Mouse (Mus musculus) thymus, adult 2 months (tissue): Measurements from ENCODE around the gene Smad5. TPM values are rescaled to one million over a fixed set of nuclear protein-coding genes. Genes with fewer than 3 reads are reported as not detected.

Experiments
- DNase-seq: peaks from one replicate; pipeline ENCODE4 v3.0.0; 2021
- H3K27ac ChIP-seq: fragments of 200-500 bp; 2 replicates; pipeline ENCODE4 v1.5.1; 2012; ENCODE audit warnings: low read length, control low read depth; ENCODE audit not compliant: control insufficient read depth, insufficient read depth
- H3K27me3 ChIP-seq: fragments of 200-500 bp; 2 replicates; pipeline ENCODE4 v1.6.1; 2012; ENCODE audit warnings: mild to moderate bottlenecking, low read length, moderate library complexity, mixed read lengths; ENCODE audit not compliant: control insufficient read depth, insufficient read depth
- H3K36me3 ChIP-seq: fragments of 200-500 bp; 2 replicates; pipeline ENCODE4 v1.6.1; 2012; ENCODE audit warnings: mild to moderate bottlenecking, low read length, moderate library complexity; ENCODE audit not compliant: control insufficient read depth, insufficient read depth
- H3K4me1 ChIP-seq: fragments of 200-500 bp; replicated peaks from 2 replicates; pipeline ENCODE4 v1.6.1; 2012; ENCODE audit warnings: low read length; ENCODE audit not compliant: control insufficient read depth, insufficient read depth
- H3K4me3 ChIP-seq: fragments of 200-500 bp; 2 replicates; pipeline ENCODE4 v1.5.1; 2012; ENCODE audit warnings: mild to moderate bottlenecking, low read length, control low read depth, moderate library complexity; ENCODE audit not compliant: control insufficient read depth, insufficient read depth
- CTCF ChIP-seq: fragments of 200-500 bp; IDR thresholded peaks from 2 replicates; pipeline ENCODE4 v1.5.1; 2012; ENCODE audit warnings: mild to moderate bottlenecking, control low read depth, low read length, moderate library complexity, borderline replicate concordance; ENCODE audit not compliant: control insufficient read depth, poor library complexity, insufficient read depth; ENCODE audit errors: extremely low read depth
- POLR2A ChIP-seq: fragments of 200-500 bp; IDR thresholded peaks from 2 replicates; pipeline ENCODE4 v1.6.1; 2012; ENCODE audit warnings: mild to moderate bottlenecking, low read length, control low read depth, moderate library complexity; ENCODE audit not compliant: control insufficient read depth, poor library complexity, insufficient read depth; ENCODE audit errors: extremely low read depth
- WGBS: fragments of 180-500 bp; shearing (Covaris S2); methylation state at CpG from one replicate; pipeline ENCODE4 v1.1.7; 2018; 5-methylcytosine and 5-hydroxymethylcytosine counted together
- polyA plus RNA-seq: library from polyadenylated mRNA; depleted of rRNA; stranded (reverse); fragments of >200 nt; gene quantifications from 2 replicates; pipeline ENCODE4 v1.2.3, GENCODE M21; 2012; rRNA removed

The Smad5 gene
- polyA plus RNA-seq, 1 experiment: 45.6 TPM

DNA sequence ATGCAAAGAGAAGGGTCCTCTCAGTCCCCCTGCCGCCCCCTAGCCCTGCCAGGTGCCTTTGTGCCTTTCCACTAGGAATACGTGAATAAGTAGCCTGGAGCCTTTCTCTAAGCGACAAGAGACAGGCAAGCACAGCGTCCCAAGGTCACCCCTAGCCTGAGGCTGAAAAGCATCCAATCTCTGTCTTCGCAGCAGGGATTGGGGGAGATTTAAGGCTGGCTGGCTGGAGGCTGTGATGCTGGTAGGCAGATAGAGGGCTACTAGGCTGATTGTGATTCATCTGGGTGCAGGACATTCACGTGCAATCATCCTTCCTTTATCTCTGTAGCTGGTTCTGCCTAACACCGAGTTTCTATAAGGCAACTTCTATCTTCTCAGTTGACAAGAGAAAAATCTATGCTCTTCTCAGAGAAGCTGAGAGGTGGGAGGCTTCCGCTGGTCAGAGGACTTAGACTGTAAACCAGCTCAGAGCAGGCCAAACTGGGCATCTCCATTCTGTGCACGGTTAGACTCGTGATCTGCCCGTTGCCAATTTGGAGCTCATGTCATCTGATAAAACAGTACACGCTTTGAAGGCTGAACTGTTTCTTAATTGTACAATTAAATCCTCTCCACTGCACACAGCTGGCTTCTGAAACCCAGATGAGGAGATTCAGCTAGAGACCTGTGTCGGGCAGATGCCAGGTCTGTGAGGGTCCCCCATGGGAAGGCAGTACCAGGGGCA is 78.1 kb downstream of the Smad5 start:
- Histone ChIP-seq H3K36me3 (no peaks in the 10 kb centered on the region), H3K27ac (no peak overlapping the region), H3K4me3 (no peak overlapping the region), H3K4me1 (no peaks in the 10 kb centered on the region), H3K27me3 (no peaks in the 10 kb centered on the region)
- 88% methylated on average over 13 of the region's 13 CpGs for WGBS
- TF ChIP-seq POLR2A: no peak
- no peak for TF ChIP-seq CTCF
- no peak for DNase-seq

DNA sequence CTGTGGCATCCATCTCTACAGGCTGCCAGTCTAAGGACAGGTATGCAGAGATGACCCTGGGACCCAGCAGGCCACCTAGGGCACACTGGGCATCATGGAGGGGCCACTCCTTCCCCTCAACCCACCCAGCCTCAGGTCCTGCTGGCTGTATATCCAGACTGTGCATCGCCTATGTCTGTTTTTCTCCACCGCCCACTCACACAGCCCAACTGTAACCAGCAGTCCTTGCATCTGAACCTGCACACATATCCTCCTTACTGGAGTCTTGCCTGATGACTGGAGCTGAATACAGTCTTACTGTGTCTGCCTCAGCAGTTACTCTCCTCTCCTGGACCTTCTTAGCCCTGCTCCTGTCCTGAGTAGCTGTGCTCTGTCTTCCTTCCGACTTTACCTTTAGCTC is 78.9 kb downstream of the Smad5 start:
- H3K4me1 ChIP-seq: no peaks in the 10 kb centered on the region
- no peak for TF ChIP-seq POLR2A
- no peak for TF ChIP-seq CTCF

DNA sequence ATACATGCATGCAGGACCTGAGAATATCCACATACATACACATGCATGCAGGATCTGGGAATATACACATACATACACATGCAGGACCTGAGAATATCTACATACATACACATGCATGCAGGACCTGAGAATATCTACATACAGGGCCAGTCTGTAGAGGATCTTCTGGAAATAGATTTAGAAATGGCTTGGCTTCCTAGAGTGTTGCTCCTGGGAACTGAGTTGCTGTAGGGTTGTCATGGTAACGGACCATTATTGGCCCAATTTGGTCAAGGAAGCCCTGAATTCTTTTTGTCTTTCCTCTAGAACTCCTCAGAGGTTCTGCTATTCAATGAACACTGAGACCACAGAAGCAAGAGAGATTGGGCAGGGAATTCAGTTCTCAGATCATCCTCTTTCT is 79.8 kb downstream of the Smad5 start:
- DNase-seq: no peak
- TF ChIP-seq CTCF: no peak
- TF ChIP-seq POLR2A: no peak
- Histone ChIP-seq H3K4me1 (no peaks in the 10 kb centered on the region), H3K4me3 (no peak overlapping the region), H3K36me3 (no peaks in the 10 kb centered on the region), H3K27ac (no peak overlapping the region), H3K27me3 (no peaks in the 10 kb centered on the region)
- WGBS: 85% methylated on average over 1 of the region's 1 CpGs

More for the DNA sequence above, 78.9 kb downstream of the Smad5 start:
- Histone ChIP-seq H3K27me3 (no peaks in the 10 kb centered on the region), H3K27ac (no peak overlapping the region), H3K4me3 (no peak overlapping the region), H3K36me3 (no peaks in the 10 kb centered on the region)
- DNase-seq: no peak
- 93% methylated on average over 3 of the region's 3 CpGs for WGBS

DNA sequence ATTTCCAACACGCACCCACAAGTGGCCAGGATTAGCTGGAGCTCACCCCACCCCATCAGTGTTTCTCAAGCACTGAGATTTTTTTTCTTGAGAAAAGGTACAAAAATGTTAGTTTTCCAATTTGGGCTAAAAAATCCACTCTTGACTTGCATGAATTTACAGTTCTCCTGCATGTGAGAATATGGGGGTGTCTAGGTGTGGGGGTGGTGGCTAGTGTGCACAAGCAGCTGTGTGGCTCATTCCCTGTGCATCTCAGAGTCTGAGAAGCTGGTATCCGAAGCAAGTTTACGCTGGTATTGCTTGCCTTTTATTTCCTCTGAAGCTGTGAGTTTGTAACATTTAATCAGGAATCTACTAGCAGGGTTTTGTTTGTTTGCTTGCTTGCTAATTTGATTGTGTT is 87.9 kb downstream of the Smad5 start:
- H3K27me3 ChIP-seq: 0 out of 2 replicates have a peak, but pooled peaks cover 2% of the 10 kb centered on the region
- H3K36me3 ChIP-seq: no peaks in the 10 kb centered on the region
- TF ChIP-seq POLR2A: no peak
- TF ChIP-seq CTCF: no peak
- no peak overlapping the region for H3K4me3 ChIP-seq
- no peaks in the 10 kb centered on the region for H3K4me1 ChIP-seq
- WGBS: 95% methylated on average over 3 of the region's 3 CpGs
- DNase-seq: no peak
- H3K27ac ChIP-seq: no peak overlapping the region

Other genes starting within 250 kb of the Smad5 start
- 1.1 and 1.6 TPM in 2 replicates for gene Il9, start 220.8 kb upstream of the Smad5 start, polyA plus RNA-seq
- 0.40 and 0.71 TPM in 2 replicates for gene Fbxl21, start 180.5 kb upstream of the Smad5 start, polyA plus RNA-seq
- gene Lect2, start 154.5 kb upstream of the Smad5 start, polyA plus RNA-seq: 0.33 TPM in 1 of 2 replicates, not detected in the other
- gene Tgfbi, start 93.5 kb upstream of the Smad5 start, polyA plus RNA-seq: 32.1 and 33.8 TPM in 2 replicates
- 0.17 TPM in 1 of 2 replicates, not detected in the other for gene Gm45623, start 50.8 kb downstream of the Smad5 start, polyA plus RNA-seq
- 0.05 TPM in 1 of 2 replicates, not detected in the other for gene Trpc7, start 193.0 kb downstream of the Smad5 start, polyA plus RNA-seq